Mouse (Mus musculus): ENCODE results near the gene Kcnip4.

- TF ChIP-seq POLR2A (IDR thresholded peaks at IDR 0.05; ENCODE audit: low read depth, low read length) (no peak), CTCF (IDR thresholded peaks at IDR 0.05; ENCODE audit: extremely low read depth, insufficient read depth, insufficient read length, insufficient replicate concordance) (no peak)
Measured at GRCm38 (mm10) chr5:48345983-48346648, 1178.6 kb downstream of the Kcnip4 start.
